Mouse (Mus musculus) heart, embryonic 12.5 days (tissue): Measurements from ENCODE around the gene Nyap1. TPM values are rescaled to one million over a fixed set of nuclear protein-coding genes. Genes with fewer than 3 reads are reported as not detected.
"Not testable (repeated sequence)": the region's sequence is repeated elsewhere in the genome, so short reads cannot be mapped to it uniquely, and the experiment has no call there.

ENCODE experiments used
- ATAC-seq: fragments of 200-750 bp; cut with Nextera tagmentation; 2 replicates; pipeline ENCODE4 v1.8.0; 2017; ENCODE audit warnings: moderate TSS enrichment, moderate library complexity; ENCODE audit not compliant: insufficient number of reproducible peaks, low FRiP score
- H3K27ac ChIP-seq: fragments of 300-500 bp; sonication (generic); 2 replicates; pipeline ENCODE4 v1.5.1; 2016; ENCODE audit warnings: mild to moderate bottlenecking, moderate library complexity; ENCODE audit not compliant: poor library complexity, severe bottlenecking
- H3K27me3 ChIP-seq: fragments of 300-500 bp; sonication (generic); replicated peaks from 2 replicates; pipeline ENCODE4 v1.6.1; 2016; ENCODE audit warnings: mild to moderate bottlenecking, moderate library complexity
- H3K36me3 ChIP-seq: fragments of 300-500 bp; sonication (generic); 2 replicates; pipeline ENCODE4 v1.6.1; 2016; ENCODE audit warnings: mild to moderate bottlenecking, moderate library complexity
- H3K4me1 ChIP-seq: fragments of 300-500 bp; sonication (generic); replicated peaks from 2 replicates; pipeline ENCODE4 v1.6.1; 2016; ENCODE audit warnings: mild to moderate bottlenecking
- H3K4me2 ChIP-seq: fragments of 300-500 bp; sonication (generic); 2 replicates; pipeline ENCODE4 v1.6.1; 2016; ENCODE audit warnings: mild to moderate bottlenecking, moderate library complexity
- H3K4me3 ChIP-seq: fragments of 300-500 bp; sonication (generic); 2 replicates; pipeline ENCODE4 v1.5.1; 2016; ENCODE audit warnings: mild to moderate bottlenecking
- H3K9ac ChIP-seq: fragments of 300-500 bp; sonication (generic); 2 replicates; pipeline ENCODE4 v1.6.1; 2016; ENCODE audit warnings: mild to moderate bottlenecking, moderate library complexity
- H3K9me3 ChIP-seq: fragments of 300-500 bp; sonication (generic); replicated peaks from 2 replicates; pipeline ENCODE4 v1.6.1; 2016; ENCODE audit warnings: mild to moderate bottlenecking, moderate library complexity
- WGBS: fragments of 180-500 bp; shearing (Covaris S2); methylation state at CpG from one replicate; pipeline ENCODE4 v1.1.7; 2016; 5-methylcytosine and 5-hydroxymethylcytosine counted together
- polyA plus RNA-seq: library from polyadenylated mRNA; unstranded; fragments of >200 nt; fragmentation: Nextera tagmentation; extraction: Ambion mirVana; gene quantifications from 2 replicates; pipeline ENCODE4 v1.2.1, GENCODE M21; 2016

Gene Nyap1
- polyA plus RNA-seq, 1 experiment from 2014 or later, result 1.7 TPM

GRCm38 (mm10) chr5:137750212-137750611, 8.8 kb upstream of the Nyap1 start:
- Histone ChIP-seq H3K4me1 (peaks cover 66% of the 10 kb centered on the region), H3K36me3 (peaks cover 54% of the 10 kb centered on the region)
- H3K9me3 ChIP-seq, H3K27me3 ChIP-seq, H3K27ac ChIP-seq, H3K9ac ChIP-seq, H3K4me3 ChIP-seq, ATAC-seq, H3K4me2 ChIP-seq: not testable (repeated sequence)
- WGBS, result 95% methylated on average over 6 of the region's 8 CpGs

GRCm38 (mm10) chr5:137749196-137749836, 7.9 kb upstream of the Nyap1 start:
- Histone ChIP-seq H3K9me3 (no peaks in the 10 kb centered on the region), H3K27ac (peak overlapping the region; percentile 99), H3K4me1 (peaks cover 63% of the 10 kb centered on the region), H3K4me3 (peak overlapping the region; percentile 92), H3K27me3 (no peaks in the 10 kb centered on the region), H3K36me3 (peaks cover 48% of the 10 kb centered on the region), H3K4me2 (peak overlapping the region; percentile 99), H3K9ac (peak overlapping the region; percentile 99)
- ATAC-seq, result no peak
- 43% methylated on average over 6 of the region's 6 CpGs for WGBS

GRCm38 (mm10) chr5:137748130-137748770, 6.8 kb upstream of the Nyap1 start:
- H3K27ac ChIP-seq, result peak overlapping the region; percentile 99
- no peaks in the 10 kb centered on the region for H3K9me3 ChIP-seq
- ATAC-seq, result no peak
- peaks cover 37% of the 10 kb centered on the region for H3K36me3 ChIP-seq
- H3K27me3 ChIP-seq, result no peaks in the 10 kb centered on the region
- H3K9ac ChIP-seq, result peak overlapping the region; percentile 99
- H3K4me3 ChIP-seq, result peak overlapping the region; percentile 92
- H3K4me1 ChIP-seq, result peaks cover 54% of the 10 kb centered on the region
- peak overlapping the region; percentile 99 for H3K4me2 ChIP-seq
- 33% methylated on average over 5 of the region's 5 CpGs for WGBS

- H3K4me2 ChIP-seq, result peak overlapping the region; percentile 99
- no peaks in the 10 kb centered on the region for H3K27me3 ChIP-seq
- ATAC-seq, result peak; percentile 37
- peak overlapping the region; percentile 92 for H3K4me3 ChIP-seq
- peaks cover 47% of the 10 kb centered on the region for H3K4me1 ChIP-seq
- H3K9me3 ChIP-seq, result no peaks in the 10 kb centered on the region
- peak overlapping the region; percentile 99 for H3K9ac ChIP-seq
- peaks cover 29% of the 10 kb centered on the region for H3K36me3 ChIP-seq
- peak overlapping the region; percentile 99 for H3K27ac ChIP-seq
- 3% methylated on average over 26 of the region's 26 CpGs for WGBS
Observed at GRCm38 (mm10) chr5:137747326-137747961, 6.0 kb upstream of the Nyap1 start.

- peak overlapping the region; percentile 99 for H3K4me2 ChIP-seq
- H3K9ac ChIP-seq, result peak overlapping the region; percentile 99
- H3K36me3 ChIP-seq, result peaks cover 23% of the 10 kb centered on the region
- WGBS, result 0% methylated on average over 16 of the region's 16 CpGs
- H3K27me3 ChIP-seq, result no peaks in the 10 kb centered on the region
- no peaks in the 10 kb centered on the region for H3K9me3 ChIP-seq
- 0 out of 2 replicates have a peak, but pooled peaks have one; percentile 9 for ATAC-seq
- peak overlapping the region; percentile 92 for H3K4me3 ChIP-seq
- peaks cover 45% of the 10 kb centered on the region for H3K4me1 ChIP-seq
- peak overlapping the region; percentile 99 for H3K27ac ChIP-seq
Observed at GRCm38 (mm10) chr5:137746851-137747325, 5.5 kb upstream of the Nyap1 start.

- 0% methylated on average over 20 of the region's 20 CpGs for WGBS
- Histone ChIP-seq H3K4me2 (peak overlapping the region; percentile 99), H3K9me3 (no peaks in the 10 kb centered on the region), H3K4me1 (peaks cover 45% of the 10 kb centered on the region), H3K4me3 (peak overlapping the region; percentile 92), H3K36me3 (peaks cover 18% of the 10 kb centered on the region), H3K27ac (peak overlapping the region; percentile 99), H3K9ac (peak overlapping the region; percentile 99), H3K27me3 (no peaks in the 10 kb centered on the region)
- ATAC-seq, result peak; percentile 67
Observed at GRCm38 (mm10) chr5:137746282-137746850, 5.0 kb upstream of the Nyap1 start.

GRCm38 (mm10) chr5:137745214-137746171, 4.1 kb upstream of the Nyap1 start, which contains the start of gene Tsc22d4:
TSS of gene Tsc22d4 (plus strand) at chr5:137745730.
- Histone ChIP-seq H3K4me2 (peak within 1 kb of the TSS; percentile 99), H3K27ac (peak within 1 kb of the TSS; percentile 99), H3K27me3 (no peaks in the 10 kb centered on the region), H3K9me3 (no peaks in the 10 kb centered on the region), H3K4me3 (peak within 1 kb of the TSS; percentile 92), H3K4me1 (peaks cover 41% of the 10 kb centered on the region), H3K36me3 (peaks cover 12% of the 10 kb centered on the region), H3K9ac (peak within 1 kb of the TSS; percentile 99)
- ATAC-seq, result peak; percentile 87
- WGBS, result 5% methylated on average over 28 of the region's 28 CpGs

- Histone ChIP-seq H3K27me3 (no peaks in the 10 kb centered on the region), H3K4me2 (no peak overlapping the region), H3K4me3 (no peak overlapping the region), H3K27ac (no peak overlapping the region), H3K4me1 (peaks cover 46% of the 10 kb centered on the region), H3K36me3 (peaks cover 3% of the 10 kb centered on the region; the same call in 1 of the 2 replicates), H3K9me3 (no peaks in the 10 kb centered on the region), H3K9ac (no peak overlapping the region)
- ATAC-seq, result no peak
- WGBS, result 88% methylated on average over 7 of the region's 7 CpGs
Observed at GRCm38 (mm10) chr5:137744197-137744596, 2.8 kb upstream of the Nyap1 start.

- no peak for ATAC-seq
- H3K4me1 ChIP-seq, result peaks cover 41% of the 10 kb centered on the region
- no peak overlapping the region for H3K4me2 ChIP-seq
- WGBS, result 92% methylated on average over 6 of the region's 6 CpGs
- no peak overlapping the region for H3K9ac ChIP-seq
- H3K27ac ChIP-seq, result no peak overlapping the region
- no peak overlapping the region for H3K4me3 ChIP-seq
- H3K9me3 ChIP-seq, result no peaks in the 10 kb centered on the region
- no peaks in the 10 kb centered on the region for H3K36me3 ChIP-seq
- no peaks in the 10 kb centered on the region for H3K27me3 ChIP-seq
Observed at GRCm38 (mm10) chr5:137742836-137743235, 1.4 kb upstream of the Nyap1 start.

- Histone ChIP-seq H3K36me3 (no peaks in the 10 kb centered on the region), H3K4me1 (peaks cover 37% of the 10 kb centered on the region), H3K4me2 (peak overlapping the region; percentile 96), H3K27me3 (no peaks in the 10 kb centered on the region), H3K9ac (no peak overlapping the region), H3K9me3 (no peaks in the 10 kb centered on the region), H3K27ac (no peak overlapping the region), H3K4me3 (peak overlapping the region; percentile 76)
- no peak for ATAC-seq
- WGBS, result 58% methylated on average over 10 of the region's 10 CpGs
Observed at GRCm38 (mm10) chr5:137742048-137742447, 641 bp upstream of the Nyap1 start.
